Mouse (Mus musculus) c-Kit-positive CD71-positive TER-119-negative erythroid progenitor cells, embryonic 14.5 days (primary cell): Measurements from ENCODE around the gene Aldh3b1.
A peak's percentile ranks its signal among the peaks of the same experiment; 100 is the strongest.

Experiments used
- DNase-seq: peaks from one replicate; pipeline ENCODE4 v3.0.0-alpha.2; 2013; ENCODE audit warnings: low read depth

The Aldh3b1 gene

DNA sequence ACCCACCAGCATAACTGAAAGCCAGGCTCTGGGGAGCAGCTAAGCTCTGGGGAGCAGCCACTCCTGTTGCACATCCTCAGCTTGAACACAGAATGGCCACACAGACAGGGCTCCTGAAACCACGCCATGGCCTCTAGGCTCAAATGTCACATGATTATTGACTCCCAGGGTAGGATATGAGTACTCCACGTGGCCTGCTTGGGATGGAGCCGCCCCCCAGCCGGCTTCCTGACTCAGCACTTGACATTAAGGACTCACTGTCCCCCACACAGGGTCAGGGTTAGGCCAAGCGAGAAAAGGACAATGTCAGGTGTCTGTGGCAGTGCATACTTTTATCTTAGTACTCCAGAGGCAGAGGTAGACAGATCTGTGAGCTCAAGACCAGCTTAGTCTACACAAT lies 19.4 kb downstream of the Aldh3b1 start:
- DNase-seq = no peak

DNA sequence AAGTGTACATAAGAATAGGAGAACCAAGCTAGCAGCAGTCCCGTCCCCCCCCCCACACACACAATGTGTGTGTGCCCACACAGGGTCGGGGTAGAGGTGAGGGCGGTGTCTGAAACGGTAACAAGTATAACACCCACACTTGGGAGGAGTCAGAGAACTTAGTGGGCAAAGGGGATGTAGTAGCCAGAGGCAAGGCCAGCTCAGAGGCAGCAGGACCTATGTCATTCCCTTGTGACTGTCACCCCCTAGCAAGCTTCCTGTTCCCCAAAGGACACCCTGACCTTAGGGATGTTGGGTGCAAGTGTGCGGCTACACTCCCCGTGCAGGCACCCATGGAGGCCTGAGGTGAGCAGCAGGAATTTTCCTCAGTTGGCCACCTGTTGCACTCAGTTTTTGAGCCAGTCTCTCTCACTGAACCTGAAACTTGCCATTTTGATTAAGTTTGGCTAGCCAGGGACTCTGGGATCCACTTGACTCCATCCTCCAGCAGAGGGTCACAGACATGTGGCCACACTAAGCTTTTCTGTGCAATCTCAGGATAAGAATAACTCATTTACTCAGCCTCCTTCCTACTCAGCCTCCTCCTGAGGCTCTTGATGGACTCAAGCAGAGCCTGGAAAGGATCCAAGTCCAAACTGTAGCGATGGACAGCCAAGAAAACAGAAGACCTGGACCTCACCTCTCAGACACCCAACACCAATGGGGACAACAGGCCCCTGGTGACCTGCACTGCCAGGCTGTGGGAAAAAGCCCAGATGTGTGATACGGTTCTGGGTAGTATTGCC lies 21.5 kb downstream of the Aldh3b1 start:
- DNase-seq = no peak

DNA sequence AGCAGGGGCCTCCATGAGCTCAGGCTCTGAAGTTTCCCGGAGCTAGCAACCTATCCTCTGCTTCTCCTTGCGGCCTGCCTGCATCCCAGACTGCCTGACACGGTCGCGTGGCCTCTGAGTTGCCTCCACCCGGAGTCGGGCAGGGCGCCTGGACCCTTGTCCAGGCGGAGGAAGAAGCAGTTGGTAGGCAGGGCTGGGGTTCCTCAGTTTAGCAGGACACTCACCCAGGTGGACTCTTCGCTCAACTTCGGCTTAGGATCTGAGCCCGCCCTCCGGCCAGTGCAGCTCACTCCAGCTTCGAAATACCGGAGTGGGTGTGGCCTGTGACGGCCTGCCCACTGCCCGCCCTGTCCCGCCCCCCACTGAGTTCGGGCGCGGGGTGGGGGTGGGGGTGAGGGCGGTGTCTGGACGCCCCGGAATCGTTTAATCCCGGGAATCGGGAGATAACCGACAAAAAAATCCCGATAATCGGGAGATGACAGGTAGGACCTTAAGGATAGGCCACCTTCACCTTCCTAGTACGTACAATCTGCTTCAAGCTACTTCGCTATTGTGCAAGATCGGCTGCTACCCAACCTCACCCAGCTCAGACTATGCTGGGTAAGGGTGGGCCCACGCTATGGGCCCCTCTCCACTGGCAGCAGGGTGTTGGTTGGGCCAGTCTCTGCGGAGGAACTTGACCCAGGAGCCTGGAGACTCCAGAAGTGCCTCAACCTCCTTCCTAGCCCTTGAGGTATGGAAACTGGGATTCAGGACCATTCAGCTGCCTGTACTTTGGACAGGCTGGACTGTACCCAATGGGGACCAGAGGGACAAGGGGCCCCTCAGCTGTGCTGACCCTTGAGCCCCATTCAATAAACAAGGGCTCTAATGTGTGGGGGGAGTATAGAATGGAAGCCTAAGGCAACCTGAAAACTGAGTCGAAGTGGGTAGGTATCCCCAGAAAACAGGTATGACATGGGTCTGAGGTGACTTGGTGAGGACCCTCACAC lies 22.5 kb downstream of the Aldh3b1 start, which contains the start of gene Tcirg1:
Gene Tcirg1 (minus strand): TSS at position 339 of the 992 bp plus-strand sequence.
- peak; percentile 65 for DNase-seq

DNA sequence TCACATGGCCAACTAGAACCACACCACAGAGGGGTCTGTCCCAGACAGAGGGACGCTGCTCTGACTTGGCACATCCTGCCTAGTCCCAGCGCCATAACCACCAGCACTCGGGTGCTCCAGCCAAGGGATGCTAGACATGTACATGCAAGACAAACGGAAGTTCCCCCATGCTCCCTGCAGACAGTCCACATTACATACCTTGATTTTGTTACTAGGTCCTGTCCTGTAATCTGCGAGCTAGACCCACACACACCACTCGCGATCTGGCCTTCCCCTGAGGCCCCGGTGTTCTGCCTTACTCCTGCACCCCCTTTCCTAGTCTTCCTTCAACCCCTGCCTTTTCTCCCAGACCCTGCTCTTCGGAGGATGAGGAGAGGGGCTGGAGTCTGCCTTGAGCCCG lies 23.3 kb downstream of the Aldh3b1 start:
- no peak for DNase-seq

DNA sequence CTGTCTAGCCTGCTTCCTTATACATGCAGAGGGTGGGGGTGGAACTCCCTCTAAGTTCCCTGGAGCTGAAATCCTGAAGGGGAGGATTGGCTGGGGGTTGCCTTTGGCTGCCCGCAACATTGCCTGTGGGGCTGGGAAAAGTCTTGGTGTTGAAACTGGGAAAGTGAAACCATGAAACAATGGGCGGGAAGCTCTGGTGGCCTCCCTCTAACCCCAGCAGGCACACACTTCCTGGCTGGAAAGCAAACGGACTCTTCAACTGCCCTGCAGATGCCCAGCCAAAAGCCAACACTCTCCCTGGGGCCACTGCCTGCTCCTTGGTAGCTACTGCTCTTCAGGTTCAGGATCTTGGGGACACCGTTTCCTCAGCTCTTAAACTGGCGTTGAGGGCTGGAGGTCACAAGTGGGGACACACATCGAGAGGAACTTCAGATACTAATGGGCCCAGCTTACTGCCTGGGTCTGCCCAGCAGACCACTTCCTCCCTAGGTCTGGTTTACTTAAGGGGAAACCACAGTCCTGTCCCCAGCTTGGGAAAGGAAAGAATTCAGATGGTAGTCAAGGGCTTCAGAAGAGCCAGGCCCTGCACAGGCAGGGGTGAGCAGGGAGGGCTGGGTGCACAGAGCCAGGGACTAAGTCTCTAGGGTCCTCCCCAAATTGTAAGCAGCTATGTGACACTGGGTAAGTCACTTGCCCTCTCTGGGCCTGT lies 24.2 kb downstream of the Aldh3b1 start:
- no peak for DNase-seq

DNA sequence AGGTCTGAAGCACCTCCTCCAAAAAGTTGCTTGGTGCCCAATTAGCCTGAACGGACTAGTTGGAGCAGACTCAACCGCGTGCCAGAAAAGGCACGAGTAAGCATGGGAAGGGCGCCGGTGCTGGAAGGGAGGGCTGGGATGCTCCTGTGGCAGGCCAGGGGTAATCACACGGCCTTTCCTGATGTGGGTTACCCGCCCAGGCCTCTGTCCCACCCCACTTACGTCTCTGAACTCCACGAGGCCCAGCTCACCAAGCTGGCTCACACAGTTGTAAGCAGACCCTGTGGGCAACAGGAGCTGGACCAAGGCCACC lies 25.3 kb downstream of the Aldh3b1 start:
- no peak for DNase-seq

DNA sequence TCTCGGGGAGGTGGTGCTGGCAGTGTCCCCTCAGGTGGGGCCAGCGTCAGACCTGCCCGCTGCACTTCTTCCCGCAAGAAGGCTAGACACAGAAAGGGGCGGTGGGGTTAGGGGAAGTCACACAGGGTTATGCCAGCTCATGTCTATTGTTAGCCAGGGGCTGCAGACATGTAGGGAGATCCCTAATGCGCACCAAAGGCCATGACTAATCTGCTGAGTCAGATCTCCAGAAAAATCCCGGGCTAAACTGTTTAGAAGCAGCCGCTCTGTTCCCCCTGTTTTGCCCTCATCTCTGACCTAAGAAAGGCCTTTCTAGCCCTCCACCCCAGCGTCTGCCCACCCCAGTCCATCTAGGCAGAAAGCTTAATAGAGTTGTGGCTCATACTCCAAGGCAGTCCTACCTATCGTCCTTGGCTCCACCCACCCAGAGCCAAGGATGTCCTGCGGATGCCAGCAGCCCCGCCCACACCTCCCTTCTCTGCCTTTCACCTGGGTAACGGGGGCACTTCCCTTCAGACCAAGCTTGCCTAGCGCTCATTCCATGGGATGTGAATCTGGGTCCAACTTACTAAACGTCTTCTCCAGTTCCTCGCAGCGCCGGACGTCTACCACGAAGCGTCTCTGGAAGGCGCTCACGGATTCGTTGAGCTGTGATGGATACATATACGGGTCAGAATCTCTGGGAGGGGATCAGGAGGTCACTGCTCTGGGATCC lies 25.8 kb downstream of the Aldh3b1 start:
- no peak for DNase-seq

DNA sequence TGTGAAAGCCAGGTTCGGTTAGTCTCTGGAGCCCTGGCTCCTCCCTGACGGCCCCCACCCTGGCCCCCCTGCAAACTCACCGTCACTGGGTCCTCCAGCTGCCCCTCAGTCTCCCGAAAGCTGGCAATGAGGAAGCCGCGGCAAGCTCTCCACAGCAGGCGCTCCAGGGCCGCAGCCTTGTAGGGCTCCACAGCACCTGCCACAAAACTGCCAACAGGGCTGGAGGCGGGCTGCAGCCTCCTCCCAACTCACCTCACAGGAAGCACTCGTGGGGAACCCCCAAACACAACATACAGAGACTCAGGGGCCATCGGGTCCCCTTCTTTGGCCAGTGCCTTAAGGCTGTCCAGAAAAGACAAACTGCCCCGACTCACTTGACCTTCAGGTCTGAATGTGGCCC lies 26.6 kb downstream of the Aldh3b1 start:
- DNase-seq = no peak

DNA sequence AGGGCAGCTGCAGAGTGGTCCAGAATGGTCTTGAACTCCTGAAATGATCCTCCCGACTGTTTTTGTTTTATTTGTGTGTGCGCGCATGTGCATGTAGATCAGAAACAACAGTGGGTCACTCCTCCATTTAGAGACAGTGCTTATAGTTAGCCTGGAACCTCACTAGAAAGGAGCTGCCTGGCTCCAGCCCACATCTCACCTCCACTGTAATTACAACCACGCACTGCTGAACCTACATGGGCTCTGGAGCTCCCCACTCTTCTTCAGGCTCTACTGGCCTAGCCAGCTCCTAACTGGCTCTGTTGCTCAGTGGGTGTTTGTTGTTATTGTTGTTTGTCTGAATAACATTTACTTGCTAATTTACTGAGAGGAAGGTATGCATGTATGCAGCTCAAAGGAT lies 30.0 kb downstream of the Aldh3b1 start:
- DNase-seq = no peak

DNA sequence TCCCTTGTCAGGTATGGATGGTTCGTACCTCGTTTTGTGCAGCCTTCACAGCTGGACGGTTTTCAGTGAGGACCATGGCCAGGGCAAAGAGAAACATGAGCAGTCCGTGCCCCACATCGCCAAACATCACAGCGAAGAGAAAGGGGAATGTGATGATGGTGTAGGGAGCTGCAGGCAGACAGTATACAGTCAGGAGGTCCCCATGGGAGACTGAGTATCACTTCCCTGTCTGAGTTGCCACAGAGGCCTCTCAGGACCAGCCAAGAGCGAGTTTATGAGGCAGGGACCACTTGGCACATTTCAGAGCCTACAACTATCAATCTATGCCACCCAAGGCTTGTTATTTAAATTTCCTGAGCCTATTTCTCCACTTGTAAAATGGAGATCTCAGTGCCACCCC lies 30.7 kb downstream of the Aldh3b1 start:
- DNase-seq = no peak

DNA sequence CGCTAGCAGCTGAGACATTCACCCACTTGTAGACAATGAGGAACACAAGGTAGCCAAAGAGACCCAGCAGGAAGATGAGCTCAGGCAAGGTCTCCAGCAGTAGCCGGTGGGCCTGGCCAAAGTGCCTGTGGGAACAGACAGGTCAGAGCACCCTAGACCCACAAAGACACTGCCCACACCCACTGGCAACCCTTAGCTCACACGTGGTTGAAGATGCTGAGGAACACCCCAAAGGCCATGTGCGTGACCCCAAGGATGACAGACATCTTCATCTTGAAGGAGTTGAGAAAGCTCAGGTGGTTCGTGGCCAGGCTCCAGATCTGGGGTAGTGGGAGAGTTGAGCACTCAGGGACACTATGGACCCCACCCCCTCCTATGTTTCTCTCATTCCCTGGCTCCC lies 32.1 kb downstream of the Aldh3b1 start:
- no peak for DNase-seq

DNA sequence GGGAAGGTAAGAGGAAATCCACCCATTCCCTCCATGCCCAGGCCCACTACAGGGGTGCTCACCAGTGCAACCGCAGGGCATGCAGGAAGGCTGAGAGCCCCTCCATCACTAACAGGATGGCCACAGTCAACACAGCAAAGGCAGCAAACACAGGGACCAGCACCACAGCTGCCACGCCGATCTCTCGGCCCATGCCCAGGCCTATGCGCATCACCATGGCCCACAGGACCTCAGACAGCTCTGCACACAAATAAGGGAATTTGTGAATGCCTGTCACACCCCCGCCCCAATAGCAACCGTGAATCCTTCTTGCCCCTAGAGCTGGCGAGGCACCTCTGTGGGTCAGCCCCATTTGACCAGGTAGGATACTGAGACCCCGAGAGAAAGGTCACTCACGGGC lies 33.4 kb downstream of the Aldh3b1 start:
- DNase-seq = no peak

DNA sequence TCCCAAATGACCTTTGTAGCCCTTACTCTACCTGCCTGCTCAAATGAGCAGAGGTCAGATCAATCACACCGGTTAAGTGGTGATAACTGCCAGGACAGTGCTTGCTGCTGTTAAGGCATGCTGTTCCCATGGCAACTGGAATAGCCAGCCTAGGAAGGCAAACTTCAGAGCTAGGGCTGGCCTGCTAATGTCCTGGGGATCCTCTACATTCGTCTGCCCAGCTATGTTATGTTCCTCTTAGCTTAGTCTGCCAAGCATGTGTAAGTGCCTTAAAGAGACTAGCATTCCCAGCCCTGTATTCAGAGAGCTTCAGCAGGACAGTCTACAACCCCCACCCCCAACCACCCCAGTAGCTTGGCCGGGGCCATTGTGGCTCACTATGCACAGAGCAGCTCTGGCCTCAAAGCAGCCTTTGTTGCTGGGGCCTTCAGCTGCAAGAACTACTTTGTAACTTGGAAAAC lies 34.4 kb downstream of the Aldh3b1 start:
- DNase-seq = no peak

DNA sequence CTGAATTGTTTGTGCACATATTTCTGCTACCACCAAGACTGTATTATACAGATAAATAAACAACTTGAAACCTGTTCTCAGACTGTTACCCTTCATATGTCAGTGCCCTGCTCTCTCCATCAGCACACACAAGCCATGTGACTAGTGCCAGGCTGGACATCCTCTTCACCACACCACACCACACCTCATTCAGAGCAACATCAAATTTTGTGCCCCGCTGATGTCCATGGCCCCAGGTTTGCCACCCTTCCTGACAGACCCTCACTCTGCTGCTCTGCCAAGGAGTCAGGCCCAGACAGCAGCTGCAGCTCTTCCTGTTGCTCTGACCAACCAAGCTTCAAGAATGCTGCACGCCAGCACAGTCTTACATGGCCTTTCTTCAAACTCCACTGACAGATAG lies 35.3 kb downstream of the Aldh3b1 start:
- DNase-seq = no peak

DNA sequence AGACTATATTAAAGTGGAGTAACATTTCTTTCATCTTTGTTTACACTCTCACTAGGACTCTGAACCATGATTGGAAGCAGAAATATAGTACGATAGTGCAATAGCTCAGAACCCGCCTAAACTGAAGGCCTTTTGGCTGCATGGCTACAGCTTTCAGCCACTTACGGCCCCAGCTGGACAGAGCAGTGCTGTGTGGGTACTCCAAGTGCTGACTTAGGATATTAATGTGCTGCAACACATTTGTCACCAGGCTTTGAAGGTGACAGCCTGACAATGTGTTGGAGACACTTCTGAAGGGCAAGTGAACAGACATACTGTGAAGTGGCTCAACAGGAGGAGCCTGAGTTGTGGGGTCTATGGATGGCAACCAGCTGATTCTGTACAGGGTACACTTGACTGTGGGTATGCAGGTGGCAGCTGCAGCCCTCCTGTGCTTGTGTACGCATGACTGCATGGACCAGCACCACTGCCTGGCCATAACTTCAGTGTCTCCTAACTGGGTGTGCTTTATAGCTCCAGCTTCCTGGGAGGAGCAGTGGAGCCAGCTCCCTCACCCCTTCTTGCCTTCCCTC lies 36.0 kb downstream of the Aldh3b1 start:
- DNase-seq = no peak

DNA sequence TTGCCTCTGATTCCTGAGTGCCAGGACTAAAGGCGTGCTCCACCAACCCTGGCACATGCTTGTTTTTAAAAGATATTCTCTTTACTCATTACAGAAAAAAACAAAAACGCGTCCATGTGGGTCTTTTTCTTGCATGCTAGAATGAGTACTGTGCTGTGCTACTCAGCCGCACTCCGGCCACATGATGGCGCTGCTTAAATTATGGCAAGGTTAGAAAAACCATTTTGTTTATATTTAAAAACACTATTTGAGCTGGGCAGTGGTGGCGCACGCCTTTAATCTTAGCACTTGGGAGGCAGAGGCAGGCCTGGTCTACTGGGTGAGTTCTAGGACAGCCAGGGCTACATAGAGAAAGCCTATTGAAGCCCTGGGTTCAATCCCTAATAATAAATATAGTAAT lies 39.4 kb downstream of the Aldh3b1 start:
- no peak for DNase-seq

DNA sequence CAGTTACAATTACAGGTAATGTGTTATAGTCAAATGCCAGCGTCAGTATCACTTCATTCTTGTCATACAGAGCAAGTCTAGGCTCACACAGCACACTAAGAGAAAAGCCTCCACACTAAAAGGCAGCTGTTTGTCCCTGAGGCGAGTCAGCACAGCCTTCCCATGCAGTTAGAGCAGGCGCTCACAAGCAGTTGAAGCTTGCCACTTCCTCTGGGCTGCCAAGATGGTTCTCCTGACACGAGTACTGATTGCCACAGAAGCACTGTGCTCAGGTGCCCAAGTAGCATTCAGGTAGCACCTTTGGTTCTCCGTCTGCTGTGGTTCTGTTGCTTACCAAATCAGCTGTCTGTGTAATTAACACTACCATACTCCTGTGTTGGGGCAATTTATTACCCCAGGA lies 40.5 kb downstream of the Aldh3b1 start:
- DNase-seq = no peak

DNA sequence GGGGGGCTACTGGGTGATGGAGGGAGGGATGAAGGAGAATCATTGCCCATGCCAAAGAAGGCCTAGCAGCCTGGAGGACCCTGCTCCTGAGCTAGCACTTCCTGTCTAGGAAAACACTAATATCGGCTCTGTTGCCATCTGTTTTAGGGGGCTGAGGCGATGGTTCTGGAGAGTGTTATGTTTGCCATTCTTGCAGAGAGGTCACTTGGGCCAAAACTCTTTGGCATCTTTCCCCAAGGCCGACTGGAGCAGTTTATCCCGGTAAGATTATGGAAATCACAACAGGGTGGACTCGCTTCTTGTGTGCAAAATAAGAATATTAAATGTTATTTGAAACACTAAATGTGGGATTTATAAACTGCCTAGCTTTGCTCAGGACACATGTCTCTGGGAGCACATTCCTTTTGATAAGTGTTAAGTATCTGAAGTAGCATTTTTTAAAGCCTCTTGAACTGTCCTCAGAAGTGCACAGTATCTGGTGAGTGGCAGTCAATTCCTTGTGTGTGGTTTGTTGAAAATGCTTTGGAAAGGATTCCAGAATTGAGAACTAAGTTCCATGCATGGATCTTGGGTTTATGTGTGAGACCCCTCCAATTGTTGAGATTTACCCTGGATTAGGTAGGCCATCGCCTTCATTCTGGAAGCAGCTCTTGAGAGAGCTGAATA lies 45.1 kb downstream of the Aldh3b1 start:
- DNase-seq = no peak

DNA sequence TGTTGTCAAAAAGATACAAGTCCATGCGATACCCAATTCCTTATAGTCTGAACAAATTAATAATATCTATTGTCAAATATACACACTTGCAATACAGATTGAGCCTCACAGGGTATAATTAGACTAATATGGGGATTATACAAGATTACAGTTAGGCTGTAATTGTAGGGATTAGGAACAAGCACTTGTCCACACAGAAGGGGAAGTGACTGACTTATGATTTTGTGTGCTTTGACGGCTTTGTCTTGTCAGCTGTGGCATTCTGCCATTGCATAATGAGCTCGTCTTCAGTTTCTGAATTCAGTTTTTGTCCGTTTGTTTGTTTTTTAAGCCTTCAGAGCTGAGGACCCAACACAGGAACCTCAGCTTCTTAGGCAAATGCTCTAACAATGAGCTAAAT lies 47.4 kb downstream of the Aldh3b1 start:
- no peak for DNase-seq

DNA sequence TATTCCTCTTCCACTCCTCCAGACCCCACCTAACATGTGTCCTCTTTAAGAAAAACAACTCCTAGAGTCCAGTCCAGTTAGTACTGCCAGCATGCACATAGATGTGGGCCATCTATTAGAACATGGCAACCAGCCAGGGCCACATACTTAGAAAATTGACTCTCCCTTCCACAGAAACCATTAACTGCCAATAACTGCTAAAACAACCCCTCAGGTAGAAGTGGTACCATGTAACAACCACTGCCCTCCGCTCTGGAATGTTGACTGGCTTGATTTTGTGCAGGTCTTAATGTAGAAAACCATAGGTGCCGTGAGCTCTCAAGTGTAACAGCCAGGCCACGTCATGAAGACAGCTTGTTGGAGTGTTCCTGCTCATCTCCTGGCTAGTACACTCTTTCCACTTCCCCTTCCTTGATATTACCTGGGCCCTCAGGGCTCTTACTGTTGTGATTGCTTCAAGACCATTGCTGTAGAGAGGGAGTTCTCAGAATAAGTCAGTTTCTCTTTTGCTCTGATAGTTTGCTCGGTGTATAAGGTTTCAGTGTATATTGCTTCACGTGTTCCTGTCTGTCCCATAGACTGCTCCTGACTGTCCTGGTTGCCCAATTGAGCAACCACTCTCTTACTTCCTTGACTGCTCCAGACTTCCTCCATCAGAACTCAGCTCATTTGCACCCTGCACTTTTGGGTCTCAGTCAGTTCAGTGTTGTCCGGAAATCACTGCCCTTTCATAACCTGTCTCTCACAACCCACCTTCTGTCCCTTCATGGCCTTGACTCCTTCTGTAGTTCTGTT lies 49.4 kb downstream of the Aldh3b1 start:
- DNase-seq = no peak
